Mouse (Mus musculus) myocyte (in vitro differentiated cells): Measurements from ENCODE around the gene Gm37240. TPM values are rescaled to one million over a fixed set of nuclear protein-coding genes. Genes with fewer than 3 reads are reported as not detected.

Experiments used
- H3K27me3 ChIP-seq: one replicate; pipeline ENCODE4 v1.6.1; 2011; ENCODE audit not compliant: control insufficient read depth, insufficient read depth, insufficient read length
- H3K36me3 ChIP-seq: one replicate; pipeline ENCODE4 v1.6.1; 2011; ENCODE audit not compliant: control insufficient read depth, insufficient read depth
- H3K4me2 ChIP-seq: one replicate; pipeline ENCODE4 v1.6.1; 2011; ENCODE audit warnings: low read depth, control low read depth
- H3K4me3 ChIP-seq: one replicate; pipeline ENCODE4 v1.5.1; 2011; ENCODE audit warnings: mild to moderate bottlenecking, control low read depth, moderate library complexity
- H3K79me2 ChIP-seq: one replicate; pipeline ENCODE4 v1.6.1; 2011; ENCODE audit not compliant: control insufficient read depth, insufficient read depth
- H3ac ChIP-seq: one replicate; pipeline ENCODE4 v1.6.1; 2011; ENCODE audit not compliant: control insufficient read depth, insufficient read length
- CEBPB ChIP-seq: IDR thresholded peaks from 2 replicates; pipeline ENCODE4 v1.6.1; 2011; ENCODE audit warnings: mild to moderate bottlenecking, moderate library complexity; ENCODE audit not compliant: poor library complexity, insufficient read depth, severe bottlenecking
- E2F4 ChIP-seq: IDR thresholded peaks from one replicate; pipeline ENCODE4 v1.6.1; 2011; ENCODE audit warnings: mild to moderate bottlenecking, control low read depth, moderate library complexity; ENCODE audit not compliant: insufficient read depth
- MAX ChIP-seq: IDR thresholded peaks from one replicate; pipeline ENCODE4 v1.6.1; 2011; ENCODE audit warnings: low read depth, mild to moderate bottlenecking, control low read depth
- MYOD1 ChIP-seq, 3 experiments: IDR thresholded peaks; one replicate each; pipeline ENCODE4 v1.6.1; 2011; ENCODE audit warnings: control low read depth in 2 of 3, low read depth in 2 of 3, mild to moderate bottlenecking in 2 of 3, moderate library complexity in 1 of 3; ENCODE audit not compliant: insufficient read length in 2 of 3, control insufficient read depth in 1 of 3
- MYOG ChIP-seq, 3 experiments: IDR thresholded peaks; one replicate each; pipeline ENCODE4 v1.6.1; 2011; ENCODE audit warnings: control low read depth in 2 of 3, low read depth in 2 of 3, mild to moderate bottlenecking in 2 of 3; ENCODE audit not compliant: insufficient read length in 2 of 3, control insufficient read depth in 1 of 3, insufficient read depth in 1 of 3
- POLR2A ChIP-seq: IDR thresholded peaks from one replicate; pipeline ENCODE4 v1.6.1; 2011; ENCODE audit warnings: low read depth, mild to moderate bottlenecking, control low read depth, moderate library complexity; ENCODE audit not compliant: insufficient read length
- POLR2AphosphoS2 ChIP-seq: IDR thresholded peaks from one replicate; pipeline ENCODE4 v1.6.1; 2011; ENCODE audit warnings: low read depth, control low read depth; ENCODE audit not compliant: insufficient read length
- REST ChIP-seq: IDR thresholded peaks from one replicate; pipeline ENCODE4 v1.6.1; 2011; ENCODE audit warnings: mild to moderate bottlenecking, control low read depth, moderate library complexity; ENCODE audit not compliant: insufficient read depth, insufficient read length
- SRF ChIP-seq: IDR thresholded peaks from one replicate; pipeline ENCODE4 v1.6.1; 2011; ENCODE audit warnings: low read depth; ENCODE audit not compliant: control insufficient read depth, insufficient read length
- TCF12 ChIP-seq: IDR thresholded peaks from one replicate; pipeline ENCODE4 v1.6.1; 2011; ENCODE audit warnings: mild to moderate bottlenecking, control low read depth; ENCODE audit not compliant: poor library complexity, insufficient read depth, severe bottlenecking
- TCF3 ChIP-seq: IDR thresholded peaks from one replicate; pipeline ENCODE4 v1.6.1; 2011; ENCODE audit warnings: low read depth, control low read depth; ENCODE audit not compliant: insufficient read length
- USF1 ChIP-seq: IDR thresholded peaks from one replicate; pipeline ENCODE4 v1.6.1; 2011; ENCODE audit warnings: low read depth, mild to moderate bottlenecking, control low read depth, moderate library complexity
- polyA plus RNA-seq: library from polyadenylated mRNA; unstranded; fragments of >200 nt; fragmentation: generic; extraction: Trizol; gene quantifications from one replicate; pipeline ENCODE4 v1.2.1, GENCODE M21; 2012; ENCODE audit warnings: missing spikeins

The Gm37240 gene
- polyA plus RNA-seq, 1 experiment = 8.7 TPM

DNA sequence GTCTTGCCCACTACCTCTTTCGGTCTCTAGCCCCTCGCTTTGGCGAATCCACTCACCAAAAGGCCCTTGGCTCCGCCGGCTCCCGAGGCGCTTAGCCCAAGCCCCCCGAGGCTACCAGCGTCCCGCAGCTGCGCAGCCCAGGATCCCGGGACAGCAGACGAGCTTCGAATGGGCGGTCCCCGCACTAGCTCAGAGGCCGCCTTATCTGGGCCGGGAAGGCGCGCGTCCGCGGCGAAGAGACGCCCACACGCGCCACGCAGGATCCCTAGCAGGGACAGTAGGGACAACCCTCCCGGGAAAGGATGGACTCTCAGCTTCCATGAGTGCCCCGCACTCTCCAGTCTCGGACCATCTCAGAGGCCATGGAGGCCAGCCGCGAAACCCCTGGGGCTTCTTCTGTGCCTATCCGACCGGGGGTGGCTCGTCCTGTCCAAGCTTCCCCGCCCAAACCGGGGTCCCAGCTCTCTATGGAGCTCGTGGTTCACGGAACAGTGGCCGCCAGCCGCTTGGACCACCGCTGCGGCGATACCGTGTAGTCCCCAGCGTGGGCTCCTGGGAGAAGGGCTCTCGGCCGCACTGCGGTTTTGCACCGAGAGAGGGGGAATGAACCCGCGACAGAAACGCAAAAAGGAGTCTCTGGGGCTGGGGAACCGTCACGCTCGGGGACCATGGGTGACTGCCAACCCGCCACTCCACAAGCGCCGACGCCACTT is 1407.9 kb downstream of the Gm37240 start:
- H3ac ChIP-seq = peak overlapping the region; percentile 2
- H3K27me3 ChIP-seq = peaks cover 14% of the 10 kb centered on the region
- no peaks in the 10 kb centered on the region for H3K79me2 ChIP-seq
- H3K4me2 ChIP-seq = peak overlapping the region; percentile 88
- H3K4me3 ChIP-seq = peak overlapping the region; percentile 10
- no peaks in the 10 kb centered on the region for H3K36me3 ChIP-seq
- no peak for TF ChIP-seq TCF3
- no peak for TF ChIP-seq POLR2A
- no peak for TF ChIP-seq TCF12
- TF ChIP-seq E2F4 = no peak
- no peak for TF ChIP-seq POLR2AphosphoS2
- TF ChIP-seq SRF = no peak
- TF ChIP-seq MYOG (IDR thresholded peaks at IDR 0.05; ENCODE audit: control insufficient read depth in 1 of 3, insufficient read depth in 1 of 3, insufficient read length in 2 of 3, low read depth in 2 of 3) = no peak
- TF ChIP-seq MYOD1 (IDR thresholded peaks at IDR 0.05; ENCODE audit: control insufficient read depth in 1 of 3, insufficient read length in 2 of 3, low read depth in 2 of 3) = no peak
- no peak for TF ChIP-seq REST
- TF ChIP-seq CEBPB = no peak
- no peak for TF ChIP-seq MAX
- no peak for TF ChIP-seq USF1

DNA sequence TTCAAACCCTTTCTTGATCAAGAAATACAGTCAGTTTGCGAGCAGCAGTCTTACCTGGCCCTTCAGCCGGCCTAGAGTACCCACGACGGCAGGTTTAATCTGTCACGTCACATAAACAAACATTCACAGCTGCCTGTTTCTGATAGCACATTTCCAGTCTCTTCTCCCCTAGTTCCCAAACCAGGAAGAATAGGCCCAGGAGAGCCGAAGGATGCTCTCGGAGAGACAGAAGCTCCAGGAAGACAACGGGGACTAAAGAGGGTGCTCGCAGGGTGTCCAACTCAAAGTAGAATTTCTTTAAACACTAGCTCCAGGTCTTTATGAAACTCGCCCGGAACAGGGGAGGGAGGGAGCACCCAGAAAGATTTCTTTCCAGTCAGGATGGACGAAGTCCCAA is 1408.4 kb downstream of the Gm37240 start:
- H3ac ChIP-seq = no peak overlapping the region
- no peaks in the 10 kb centered on the region for H3K79me2 ChIP-seq
- peak overlapping the region; percentile 10 for H3K4me3 ChIP-seq
- peaks cover 14% of the 10 kb centered on the region for H3K27me3 ChIP-seq
- H3K36me3 ChIP-seq = no peaks in the 10 kb centered on the region
- H3K4me2 ChIP-seq = peak overlapping the region; percentile 88
- TF ChIP-seq MAX (no peak), MYOD1 (IDR thresholded peaks at IDR 0.05; ENCODE audit: control insufficient read depth in 1 of 3, insufficient read length in 2 of 3, low read depth in 2 of 3) (no peak), TCF12 (no peak), TCF3 (no peak), E2F4 (no peak), MYOG (IDR thresholded peaks at IDR 0.05; ENCODE audit: control insufficient read depth in 1 of 3, insufficient read depth in 1 of 3, insufficient read length in 2 of 3, low read depth in 2 of 3) (no peak), POLR2AphosphoS2 (no peak), CEBPB (no peak)

DNA sequence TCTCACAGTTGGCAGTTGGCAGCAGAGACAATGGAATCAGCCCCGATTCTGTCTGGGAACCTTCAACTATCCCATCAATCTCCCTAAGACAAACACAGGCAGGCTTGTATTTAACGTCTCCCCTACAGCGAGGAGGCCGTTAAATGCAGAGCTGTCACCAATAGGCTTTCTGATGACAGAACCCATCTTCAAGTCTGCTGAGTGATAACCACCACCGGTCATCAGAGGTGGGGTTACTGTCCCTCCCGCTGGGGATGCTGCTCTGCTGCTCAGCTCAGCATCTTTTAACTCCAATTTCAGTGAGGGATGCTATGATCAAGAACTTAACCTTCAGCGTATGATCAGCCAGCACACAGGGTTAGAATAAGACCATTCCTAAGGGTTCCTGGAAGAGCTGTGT is 1409.1 kb downstream of the Gm37240 start:
- Histone ChIP-seq H3K4me3 (no peak overlapping the region), H3K27me3 (peaks cover 14% of the 10 kb centered on the region), H3K79me2 (no peaks in the 10 kb centered on the region), H3ac (no peak overlapping the region), H3K4me2 (no peak overlapping the region), H3K36me3 (no peaks in the 10 kb centered on the region)
- TF ChIP-seq CEBPB = no peak
- no peak for TF ChIP-seq POLR2A
- TF ChIP-seq TCF12 = no peak
- TF ChIP-seq SRF = no peak
- no peak for TF ChIP-seq E2F4
- no peak for TF ChIP-seq TCF3
- no peak for TF ChIP-seq POLR2AphosphoS2
- TF ChIP-seq USF1 = no peak
- TF ChIP-seq REST = no peak
- no peak for TF ChIP-seq MYOD1 (IDR thresholded peaks at IDR 0.05; ENCODE audit: control insufficient read depth in 1 of 3, insufficient read length in 2 of 3, low read depth in 2 of 3)
- TF ChIP-seq MAX = no peak
- no peak for TF ChIP-seq MYOG (IDR thresholded peaks at IDR 0.05; ENCODE audit: control insufficient read depth in 1 of 3, insufficient read depth in 1 of 3, insufficient read length in 2 of 3, low read depth in 2 of 3)

DNA sequence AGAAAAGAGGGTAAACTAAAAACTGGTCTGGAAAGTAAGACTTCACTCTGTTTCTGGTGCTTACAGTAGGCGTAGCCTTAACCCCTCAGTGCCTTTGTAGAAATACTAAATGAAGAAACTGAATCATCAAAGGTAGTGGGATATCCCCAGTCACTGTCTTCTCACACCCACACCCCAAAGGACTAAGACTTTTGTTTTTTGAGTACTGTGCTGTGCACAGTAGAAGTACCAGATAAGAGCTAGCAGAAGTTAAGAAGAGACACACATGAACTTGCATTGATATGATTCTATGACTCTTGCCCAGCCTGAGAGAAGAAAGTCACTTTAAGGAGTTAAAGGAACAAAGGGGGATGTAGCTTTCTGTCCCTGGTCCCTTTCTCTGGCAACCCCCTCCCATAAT is 1409.8 kb downstream of the Gm37240 start:
- H3K4me3 ChIP-seq = no peak overlapping the region

More for the DNA sequence above, 1409.8 kb downstream of the Gm37240 start:
- H3K27me3 ChIP-seq = peaks cover 14% of the 10 kb centered on the region
- no peaks in the 10 kb centered on the region for H3K79me2 ChIP-seq
- no peak overlapping the region for H3K4me2 ChIP-seq
- TF ChIP-seq E2F4 (no peak), MAX (no peak), CEBPB (no peak), USF1 (no peak), SRF (no peak), POLR2A (no peak), MYOD1 (IDR thresholded peaks at IDR 0.05; ENCODE audit: control insufficient read depth in 1 of 3, insufficient read length in 2 of 3, low read depth in 2 of 3) (no peak), POLR2AphosphoS2 (no peak), MYOG (IDR thresholded peaks at IDR 0.05; ENCODE audit: control insufficient read depth in 1 of 3, insufficient read depth in 1 of 3, insufficient read length in 2 of 3, low read depth in 2 of 3) (no peak), REST (no peak)
- H3ac ChIP-seq = no peak overlapping the region
- no peaks in the 10 kb centered on the region for H3K36me3 ChIP-seq
